Mouse (Mus musculus) c-Kit-positive CD71-positive TER-119-positive erythroid progenitor cells, embryonic 14.5 days (primary cell): ENCODE data around the gene Plxdc2.

Experiments used
- DNase-seq: peaks from one replicate; pipeline ENCODE4 v3.0.0-alpha.2; 2013; ENCODE audit warnings: low spot score

Plxdc2 gene

GRCm38 (mm10) chr2:16414340-16414976 is 58.4 kb downstream of the Plxdc2 start:
- no peak for DNase-seq

- DNase-seq = no peak
Observed at GRCm38 (mm10) chr2:16439030-16439429, 82.9 kb downstream of the Plxdc2 start.

GRCm38 (mm10) chr2:16442643-16443042 is 86.5 kb downstream of the Plxdc2 start:
- DNase-seq = no peak

GRCm38 (mm10) chr2:16447936-16448335 is 91.8 kb downstream of the Plxdc2 start:
- no peak for DNase-seq

DNA sequence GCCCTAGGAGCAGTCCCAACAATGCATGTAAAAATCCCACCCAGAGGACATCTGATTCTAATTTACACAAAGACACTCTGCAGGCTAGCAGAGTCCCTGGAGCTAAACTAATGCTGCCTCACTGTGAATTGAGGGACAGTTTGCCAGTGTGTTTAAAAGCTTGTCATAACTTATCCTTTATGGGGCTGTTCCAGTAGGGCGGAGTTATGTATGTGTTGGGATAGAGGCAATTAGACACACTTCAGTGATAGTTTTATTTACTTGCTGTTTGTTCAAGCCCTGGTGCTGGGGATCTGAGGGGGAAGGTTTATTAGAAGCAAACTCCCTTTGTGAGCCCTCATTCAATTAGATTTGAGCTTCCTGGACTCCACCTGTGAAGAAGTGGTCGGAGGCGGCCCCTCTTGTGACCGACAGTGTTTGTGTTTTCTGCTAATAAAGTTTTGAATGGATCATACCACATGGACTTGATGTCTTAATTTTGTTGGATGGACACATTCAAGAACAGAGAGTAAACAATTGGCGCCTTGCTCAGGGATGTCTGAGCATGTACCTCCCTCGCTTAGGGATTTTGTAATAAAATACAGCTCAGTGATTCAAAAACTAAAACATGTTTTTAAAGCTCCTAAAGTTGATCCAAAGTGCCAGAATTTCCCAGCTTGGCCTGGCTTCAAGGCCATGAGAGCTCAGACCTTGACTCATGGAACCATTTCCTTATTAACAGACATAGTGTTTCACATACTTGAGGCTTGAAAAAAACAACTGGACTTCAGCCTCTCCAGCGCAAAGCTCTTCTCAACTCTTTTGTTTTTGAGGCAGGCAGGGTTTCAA is 94.9 kb downstream of the Plxdc2 start:
- no peak for DNase-seq

- DNase-seq = no peak
Observed at GRCm38 (mm10) chr2:16451666-16452009, 95.5 kb downstream of the Plxdc2 start.

DNA sequence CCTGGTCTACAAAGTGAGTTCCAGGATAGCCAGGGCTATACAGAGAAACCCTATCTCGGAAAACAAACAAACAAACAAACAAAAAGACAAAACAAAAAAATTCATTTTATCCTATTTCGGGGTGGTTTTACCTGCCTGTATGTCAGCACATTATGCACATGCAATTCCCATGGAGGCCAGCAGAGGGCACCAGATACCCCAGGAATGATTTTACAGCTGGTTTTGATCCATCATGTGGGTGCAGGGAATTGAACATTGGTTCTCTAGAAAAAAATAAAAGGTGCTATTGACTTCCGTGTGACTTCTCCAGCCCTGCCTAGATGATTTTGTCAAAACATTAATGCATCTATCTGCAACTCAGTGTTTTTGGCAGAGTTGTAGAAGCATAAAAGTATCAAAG is 96.0 kb downstream of the Plxdc2 start:
- peak; percentile 11 for DNase-seq

DNA sequence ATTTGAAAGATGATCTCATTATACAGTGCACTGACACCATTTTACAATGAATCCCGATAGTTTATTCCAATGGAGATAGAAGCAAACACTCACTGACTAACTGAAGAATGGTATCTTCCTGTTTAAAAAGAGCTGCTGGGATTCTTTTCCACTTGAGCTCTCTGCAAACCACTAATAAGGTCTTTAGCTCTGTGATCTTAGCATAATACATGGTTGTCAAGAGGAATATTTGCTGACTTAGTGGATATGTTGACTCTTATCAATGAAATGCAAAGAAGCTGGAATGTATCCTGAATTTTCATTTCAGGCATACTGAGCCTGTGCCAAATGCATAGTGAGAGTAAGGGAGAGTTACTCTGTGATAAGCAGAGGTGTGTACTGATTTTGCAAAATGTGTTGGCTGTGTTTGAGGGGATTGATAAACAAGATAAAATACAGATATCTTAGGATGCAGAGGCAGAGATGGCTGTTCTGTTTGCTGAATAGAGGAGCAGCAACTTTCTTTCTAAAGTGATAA is 100.2 kb downstream of the Plxdc2 start:
- DNase-seq = no peak

GRCm38 (mm10) chr2:16459490-16459889 is 103.4 kb downstream of the Plxdc2 start:
- no peak for DNase-seq

- no peak for DNase-seq
Observed at GRCm38 (mm10) chr2:16470099-16470498, 114.0 kb downstream of the Plxdc2 start.

DNA sequence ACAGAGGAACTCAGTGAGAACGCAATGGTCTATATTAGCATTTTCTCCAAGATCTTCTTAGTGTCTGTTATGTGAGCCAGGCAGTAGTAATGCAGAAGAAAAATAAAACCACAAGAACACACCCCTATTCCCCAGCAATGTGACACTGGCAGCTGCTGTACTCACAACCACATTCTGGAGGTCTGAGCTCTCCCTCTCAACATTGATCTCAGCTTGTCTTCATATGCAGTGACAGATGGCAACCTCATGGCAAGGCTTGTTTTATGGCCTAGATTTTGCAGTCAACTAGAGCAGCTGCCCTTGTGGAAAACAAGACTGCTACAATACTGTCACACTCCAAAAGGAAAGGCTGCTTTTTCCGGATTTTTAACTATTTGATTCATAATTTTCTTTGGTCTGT is 127.8 kb downstream of the Plxdc2 start:
- DNase-seq = no peak

DNA sequence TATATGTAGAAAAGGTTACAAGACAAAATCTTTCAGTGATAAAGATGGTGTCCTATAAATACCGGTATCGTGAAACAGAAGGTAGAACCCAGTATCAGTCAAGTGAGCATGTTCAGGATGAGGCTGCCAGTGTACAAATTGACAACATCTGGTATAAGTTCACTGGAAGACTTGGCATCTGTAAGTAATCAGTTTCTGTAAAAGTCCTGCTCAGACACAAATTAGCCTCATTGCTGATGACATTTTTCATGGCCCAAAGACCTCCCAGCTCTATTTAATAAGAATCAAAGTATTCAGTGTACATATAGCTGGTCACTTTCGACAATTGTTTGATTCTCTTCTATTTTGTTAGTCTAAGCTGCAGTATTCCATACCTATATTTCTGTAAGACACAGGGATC is 129.9 kb downstream of the Plxdc2 start:
- DNase-seq = no peak

DNA sequence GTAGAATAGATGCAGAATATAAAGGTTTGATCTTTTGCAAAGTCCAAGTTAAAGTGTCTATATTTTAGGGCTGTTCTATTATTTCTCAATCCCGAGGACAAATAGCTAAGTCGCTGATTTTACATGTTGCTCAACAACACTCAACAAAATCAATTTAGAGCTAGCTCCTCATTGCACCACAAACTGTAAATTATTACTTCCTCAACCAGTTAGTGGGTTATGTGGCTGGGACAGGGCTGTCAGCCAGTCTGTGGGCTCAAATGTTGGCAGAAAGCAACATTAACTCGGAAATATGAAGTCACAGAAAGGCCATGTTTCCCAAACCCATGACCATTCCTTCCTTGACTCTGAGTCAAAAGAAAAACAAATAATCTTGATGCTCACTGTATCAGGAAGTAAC is 135.1 kb downstream of the Plxdc2 start:
- no peak for DNase-seq

DNA sequence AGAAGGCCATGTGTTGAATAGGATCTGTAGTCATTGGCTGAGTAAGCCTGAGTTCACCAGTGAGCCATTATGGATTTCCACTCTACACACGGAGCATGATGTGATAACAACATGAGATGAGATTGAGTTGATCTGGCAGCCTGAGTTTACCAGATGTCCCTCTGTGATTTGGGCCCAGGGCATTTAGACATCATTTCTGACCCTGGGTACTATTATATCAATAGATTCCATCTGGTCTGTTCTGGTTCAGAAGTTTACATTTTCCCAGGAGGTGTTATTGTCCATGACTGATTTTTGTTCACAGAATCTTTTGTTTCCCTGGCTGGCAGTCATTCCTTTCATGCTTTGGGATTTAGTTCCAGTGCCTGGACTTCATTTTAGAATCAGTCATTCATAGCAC is 146.7 kb downstream of the Plxdc2 start:
- no peak for DNase-seq

GRCm38 (mm10) chr2:16507540-16508230 is 151.6 kb downstream of the Plxdc2 start:
- no peak for DNase-seq

GRCm38 (mm10) chr2:16518148-16518547 is 162.0 kb downstream of the Plxdc2 start:
- DNase-seq = no peak

DNA sequence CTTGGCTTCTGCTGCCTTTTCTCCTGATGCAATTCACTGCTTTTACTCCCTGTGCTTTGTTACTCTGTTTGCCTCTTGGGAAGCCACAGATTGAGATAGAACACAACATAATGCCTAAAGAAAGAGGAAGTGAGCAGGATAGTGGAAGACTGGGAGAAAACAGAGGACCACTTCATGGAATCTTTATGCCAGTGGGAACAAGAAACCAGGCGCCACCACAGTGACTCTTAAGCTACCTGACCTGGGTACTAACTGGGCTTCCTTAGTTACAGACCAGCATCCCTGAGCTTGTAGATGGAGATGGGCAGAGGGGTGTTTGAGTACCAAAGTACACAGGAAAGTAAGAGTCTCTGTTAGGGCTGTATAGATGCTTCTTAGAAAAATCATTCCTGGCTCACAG is 167.3 kb downstream of the Plxdc2 start:
- no peak for DNase-seq

GRCm38 (mm10) chr2:16532244-16532643 is 176.1 kb downstream of the Plxdc2 start:
- DNase-seq = no peak

DNA sequence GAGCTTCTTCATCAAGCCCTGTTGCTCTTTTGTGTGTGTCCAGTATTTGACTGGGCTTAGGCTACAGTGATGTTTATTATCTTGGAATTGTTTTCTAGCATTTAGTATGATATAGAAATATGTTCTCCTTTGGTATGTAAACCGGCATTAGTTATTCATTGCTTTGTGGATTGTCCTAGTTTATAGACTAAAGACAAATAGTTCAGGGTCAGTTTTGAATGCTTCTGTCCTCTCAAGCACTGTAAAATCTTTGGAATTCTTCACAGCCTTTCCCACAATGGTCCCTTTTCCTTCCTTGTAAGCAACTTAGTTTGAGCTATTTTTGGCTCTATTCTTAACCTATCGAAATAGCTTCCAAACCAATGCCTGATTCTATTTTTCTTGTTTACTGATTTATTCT is 178.5 kb downstream of the Plxdc2 start:
- no peak for DNase-seq

- DNase-seq = no peak
Observed at GRCm38 (mm10) chr2:16541226-16541625, 185.1 kb downstream of the Plxdc2 start.

- DNase-seq = no peak
Observed at GRCm38 (mm10) chr2:16545207-16545606, 189.1 kb downstream of the Plxdc2 start.

GRCm38 (mm10) chr2:16559287-16559686 is 203.2 kb downstream of the Plxdc2 start:
- DNase-seq = no peak

DNA sequence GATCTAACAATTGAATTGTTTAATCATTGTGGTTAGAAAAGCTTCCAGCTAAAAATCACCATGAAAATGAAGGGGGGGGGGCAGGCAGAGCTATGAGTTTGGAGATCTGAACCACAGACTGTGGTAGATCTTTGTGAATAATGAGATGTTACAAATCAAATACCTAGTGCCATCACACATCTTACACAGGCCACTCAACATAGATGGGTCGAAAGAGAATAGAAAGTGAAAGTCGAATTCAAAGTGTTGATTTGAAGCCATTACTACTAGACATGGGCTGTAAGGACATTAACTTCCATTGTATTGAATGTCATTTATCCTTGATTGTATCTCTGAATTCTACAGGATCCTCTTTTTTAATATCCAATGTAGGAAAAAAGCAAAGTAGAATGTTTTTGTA is 212.2 kb downstream of the Plxdc2 start:
- no peak for DNase-seq
